Mouse (Mus musculus): ENCODE measurements around the gene Sqstm1. TPM values are rescaled to one million over a fixed set of nuclear protein-coding genes. Genes with fewer than 3 reads are reported as not detected.
A peak's percentile ranks its signal among the peaks of the same experiment; 100 is the strongest.
"Not testable (repeated sequence)": the region's sequence is repeated elsewhere in the genome, so short reads cannot be mapped to it uniquely, and the experiment has no call there.

Sqstm1 gene
- total RNA-seq, 2 experiments from 2014 or later: 234 to 282 TPM

GRCm38 (mm10) chr11:50182702-50183101 lies 27.9 kb downstream of the Sqstm1 start:
- intact Hi-C loops (cut with DNase I): no loop called here
- no peak for DNase-seq

GRCm38 (mm10) chr11:50180478-50181231 lies 30.0 kb downstream of the Sqstm1 start:
- no peak for DNase-seq
- intact Hi-C loops (cut with DNase I): no loop called here

GRCm38 (mm10) chr11:50178532-50179488 lies 31.8 kb downstream of the Sqstm1 start:
- intact Hi-C loops (cut with DNase I): loop anchor here (5.0 kb wide), 1 partner anchor 48 kb away; no protein-coding TSS in a partner anchor
- no peak for DNase-seq

GRCm38 (mm10) chr11:50177111-50177510 lies 33.5 kb downstream of the Sqstm1 start:
- intact Hi-C loops (cut with DNase I): loop anchor here (5.0 kb wide), 1 partner anchor 50 kb away; no protein-coding TSS in a partner anchor
- no peak for DNase-seq

GRCm38 (mm10) chr11:50176351-50176750 lies 34.3 kb downstream of the Sqstm1 start:
- intact Hi-C loops (cut with DNase I): loop anchor here (5.0 kb wide), 1 partner anchor 51 kb away; no protein-coding TSS in a partner anchor

GRCm38 (mm10) chr11:50174730-50175187 lies 35.9 kb downstream of the Sqstm1 start:
- peak; percentile 99 for DNase-seq
- intact Hi-C loops (cut with DNase I): loop anchor here (5.0 kb wide), 1 partner anchor 53 kb away; no protein-coding TSS in a partner anchor

More at GRCm38 (mm10) chr11:50176351-50176750, 34.3 kb downstream of the Sqstm1 start:
- DNase-seq: no peak

- intact Hi-C loops (cut with DNase I); DNase-seq: not testable (repeated sequence)
These were observed 36.4 kb downstream of the Sqstm1 start, which contains the start of gene Mrnip for GRCm38 (mm10) chr11:50174111-50174729. TSS of gene Mrnip (plus strand) at chr11:50174444.

GRCm38 (mm10) chr11:50168352-50168751 lies 42.3 kb downstream of the Sqstm1 start:
- intact Hi-C loops (cut with DNase I): no loop called here

GRCm38 (mm10) chr11:50162338-50163050 lies 48.1 kb downstream of the Sqstm1 start:
- no peak for DNase-seq
- intact Hi-C loops (cut with DNase I): loop anchor here (2.0 kb wide), 1 partner anchor 70 kb away; no protein-coding TSS in a partner anchor

More at GRCm38 (mm10) chr11:50168352-50168751, 42.3 kb downstream of the Sqstm1 start:
- no peak for DNase-seq

- intact Hi-C loops (cut with DNase I): loop anchor here (2.0 kb wide), 1 partner anchor 71 kb away; no protein-coding TSS in a partner anchor
- peak; percentile 69 to 80 for DNase-seq
These were observed 48.9 kb downstream of the Sqstm1 start for GRCm38 (mm10) chr11:50161578-50162304.

GRCm38 (mm10) chr11:50159347-50159746 lies 51.3 kb downstream of the Sqstm1 start:
- intact Hi-C loops (cut with DNase I): no loop called here
- no peak for DNase-seq

- no peak for DNase-seq
- intact Hi-C loops (cut with DNase I): no loop called here
These were observed 52.3 kb downstream of the Sqstm1 start for GRCm38 (mm10) chr11:50158346-50158745.

GRCm38 (mm10) chr11:50156725-50157258 lies 53.8 kb downstream of the Sqstm1 start:
- intact Hi-C loops (cut with DNase I): no loop called here
- DNase-seq: no peak

- no peak for DNase-seq
- intact Hi-C loops (cut with DNase I): no loop called here
These were observed 54.8 kb downstream of the Sqstm1 start for GRCm38 (mm10) chr11:50155785-50156184.

GRCm38 (mm10) chr11:50154777-50155520 lies 55.7 kb downstream of the Sqstm1 start:
- no peak for DNase-seq
- intact Hi-C loops (cut with DNase I): loop anchor here (5.0 kb wide), 1 partner anchor 207 kb away; no protein-coding TSS in a partner anchor

GRCm38 (mm10) chr11:50154166-50154565 lies 56.5 kb downstream of the Sqstm1 start:
- intact Hi-C loops (cut with DNase I): loop anchor here (5.0 kb wide), 1 partner anchor 208 kb away; no protein-coding TSS in a partner anchor
- DNase-seq: no peak

- intact Hi-C loops (cut with DNase I): loop anchor here (5.0 kb wide), 1 partner anchor 211 kb away; no protein-coding TSS in a partner anchor
- DNase-seq: no peak
These were observed 59.3 kb downstream of the Sqstm1 start for GRCm38 (mm10) chr11:50151374-50151773.

Measured in heart, postnatal 14 days (tissue).